Mouse (Mus musculus) liver, postnatal 0 days (tissue): ENCODE results near the gene Dhx16.

Source experiments
- CTCF ChIP-seq: sonication (generic); IDR thresholded peaks from 2 replicates; pipeline ENCODE4 v1.5.1; 2016; ENCODE audit warnings: antibody characterized with exemption, low read depth
- EP300 ChIP-seq: IDR thresholded peaks from 2 replicates; pipeline ENCODE4 v1.6.1; 2016; ENCODE audit warnings: antibody characterized with exemption, low read depth, mild to moderate bottlenecking

DNA sequence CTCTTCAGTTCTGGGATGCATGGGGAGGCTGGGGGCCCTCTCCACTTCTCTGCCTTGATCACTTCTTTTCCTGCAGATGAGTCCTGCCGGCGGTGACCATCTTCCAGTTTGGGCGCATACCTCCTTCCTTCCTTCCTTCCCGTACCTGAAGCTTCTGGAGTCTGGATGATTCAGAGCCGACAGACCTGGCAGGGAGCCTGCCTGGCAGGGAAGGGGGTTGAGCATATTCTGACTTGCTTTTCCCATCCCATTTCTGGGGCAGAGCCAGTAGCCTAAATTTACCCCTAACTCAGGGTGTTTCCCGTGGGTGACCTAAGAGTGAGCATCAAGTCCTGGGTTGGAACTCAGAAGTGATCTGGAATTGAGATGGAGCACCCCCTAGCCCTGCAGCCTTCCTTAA is 4.9 kb upstream of the Dhx16 start:
- TF ChIP-seq CTCF: no peak
- no peak for TF ChIP-seq EP300
